ENCODE assay signal across 13 mouse cellular contexts in the genomic region with DNA sequence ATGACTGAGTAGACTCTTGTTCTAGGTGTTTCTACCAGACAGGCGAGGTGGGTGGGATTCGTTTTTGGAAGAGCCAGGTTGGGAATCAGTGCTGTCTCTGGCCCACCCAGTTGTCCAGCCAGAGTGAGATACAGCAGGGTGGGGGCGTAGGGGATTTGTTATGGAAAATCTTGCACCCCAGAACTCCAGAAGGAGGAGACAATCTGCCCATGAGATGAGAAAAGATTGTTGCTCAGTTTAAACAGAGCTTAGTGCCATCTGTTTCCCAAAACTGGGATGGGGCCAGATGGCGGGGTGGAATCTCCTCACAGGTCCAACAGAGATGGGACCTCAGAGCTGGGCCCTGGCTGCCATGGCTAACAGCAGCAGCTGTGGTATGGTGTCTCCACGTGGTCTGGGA. TPM values are rescaled to one million over a fixed set of nuclear protein-coding genes. Genes with fewer than 3 reads are reported as not detected.
DNase-seq lines count a peak whose midpoint lies in the region; ATAC-seq lines count a peak whose summit lies in the region.
"Had no signal": no experiment of that assay in that cellular context is flagged by ENCODE, and none has a peak within 500 bp of the region (broad histone marks: within the 10 kb centered on the region; RNA-seq: fewer than 3 reads in every experiment).

No protein-coding gene starts in this region.

- no peaks in the 10 kb centered on the region for H3K36me3 ChIP-seq in kidney, embryonic 15.5 days
- H3K36me3 ChIP-seq: embryonic facial prominence, embryonic 15.5 days; lung, embryonic 15.5 days; neural tube, embryonic 12.5 days had no signal

- ATAC-seq in kidney, embryonic 15.5 days (replicated peaks; ENCODE audit: low FRiP score) = no peak

- no peaks in the 10 kb centered on the region for H3K9me3 ChIP-seq in kidney, embryonic 15.5 days (replicated peaks)
- H3K9me3 ChIP-seq: embryonic facial prominence, embryonic 15.5 days; lung, embryonic 15.5 days; neural tube, embryonic 12.5 days had no signal

- H3K27me3 ChIP-seq in kidney, embryonic 15.5 days = peaks cover 8% of the 10 kb centered on the region; the same call in 1 of the 2 replicates
- H3K27me3 ChIP-seq: embryonic facial prominence, embryonic 15.5 days; lung, embryonic 15.5 days; neural tube, embryonic 12.5 days had no signal

- peaks cover 80% of the 10 kb centered on the region for H3K4me1 ChIP-seq in kidney, embryonic 15.5 days
- H3K4me1 ChIP-seq: neural tube, embryonic 12.5 days had no signal

- peak overlapping the region; percentile 90 for H3K27ac ChIP-seq in kidney, embryonic 15.5 days
- H3K27ac ChIP-seq: embryonic facial prominence, embryonic 15.5 days; lung, embryonic 15.5 days; neural tube, embryonic 12.5 days had no signal

- H3K9ac ChIP-seq in kidney, embryonic 15.5 days = no peak overlapping the region
- H3K9ac ChIP-seq: embryonic facial prominence, embryonic 15.5 days; lung, embryonic 15.5 days; neural tube, embryonic 12.5 days had no signal

- DNase-seq in kidney, postnatal 10 days = no peak
- DNase-seq in layer of hippocampus, adult 18-20 months (ENCODE audit: low spot score in 2 of 2) = peak; percentile 52 to 76
- peak; percentile 73 to 75 for DNase-seq in left cerebral cortex, postnatal 10 days (ENCODE audit: extremely low spot score in 1 of 2, low spot score in 2 of 2)
- peak; percentile 89 for DNase-seq in telencephalon, adult 2 months (ENCODE audit: low read depth, low spot score)
- no peak for DNase-seq in gastrocnemius, postnatal 36 days
- DNase-seq in spleen, postnatal 36 days (ENCODE audit: low spot score in 2 of 2) = no peak
- DNase-seq: adrenal gland, postnatal 25 days; gastrocnemius, postnatal 10 days had no signal

- no peak overlapping the region for H3K4me3 ChIP-seq in kidney, embryonic 15.5 days (replicated peaks)
- H3K4me3 ChIP-seq: embryonic facial prominence, embryonic 15.5 days; lung, embryonic 15.5 days; neural tube, embryonic 12.5 days had no signal

- WGBS in kidney, embryonic 15.5 days = 83% methylated on average over 5 of the region's 5 CpGs

- intact Hi-C loops in left cerebral cortex, postnatal 10 days (cut with DNase I) = no loop called here
- intact Hi-C loops in gastrocnemius, postnatal 36 days (cut with DNase I) = no loop called here

- H3K4me2 ChIP-seq in kidney, embryonic 15.5 days = no peak overlapping the region
- H3K4me2 ChIP-seq: embryonic facial prominence, embryonic 15.5 days; lung, embryonic 15.5 days; midbrain, embryonic 11.5 days; neural tube, embryonic 12.5 days had no signal

RNA-seq across cellular contexts. Expression of gene Dact2, which starts 28.4 kb away (rescaled TPM):
- polyA plus RNA-seq in kidney, embryonic 15.5 days (2015; fragmentation: Nextera tagmentation; extraction: Ambion mirVana) = 11.8 and 12.9 TPM in 2 replicates
- 10 to 100 TPM; 23.5 to 25.1 TPM for total RNA-seq in layer of hippocampus, adult 18-20 months (2021)
- 10 to 100 TPM; 66.0 to 66.5 TPM for total RNA-seq in left cerebral cortex, postnatal 10 days (2021)
- total RNA-seq in gastrocnemius, postnatal 36 days (2021) = 1 to 10 TPM; 2.0 to 2.7 TPM

Comparison
In these comparisons a context has a peak if more than half of its experiments do, and no peak if none do; other contexts are left out.
1. DNase-seq: peak in layer of hippocampus, adult 18-20 months (2 of 2), left cerebral cortex, postnatal 10 days (2 of 2) and telencephalon, adult 2 months (single experiment); none in kidney, postnatal 10 days (single experiment), gastrocnemius, postnatal 36 days (0 of 2) and spleen, postnatal 36 days (0 of 2).
2. RNA of gene Dact2, which starts 28.4 kb away (total RNA-seq): 66.0 to 66.5 TPM in left cerebral cortex, postnatal 10 days and 23.5 to 25.1 TPM in layer of hippocampus, adult 18-20 months; 2.0 to 2.7 TPM in gastrocnemius, postnatal 36 days; every median in the first group is over 4 times any median in the second.